Mouse (Mus musculus) cerebellum, adult (tissue): Measurements from ENCODE around the gene Rbm14.

Experiments
- ATAC-seq: cut with Nextera tagmentation; 2 replicates; pipeline ENCODE4 v1.9.2; 2017; ENCODE audit warnings: mild to moderate bottlenecking, moderate library complexity, mixed read lengths; ENCODE audit not compliant: insufficient number of reproducible peaks, low FRiP score, low TSS enrichment

Rbm14 gene

DNA sequence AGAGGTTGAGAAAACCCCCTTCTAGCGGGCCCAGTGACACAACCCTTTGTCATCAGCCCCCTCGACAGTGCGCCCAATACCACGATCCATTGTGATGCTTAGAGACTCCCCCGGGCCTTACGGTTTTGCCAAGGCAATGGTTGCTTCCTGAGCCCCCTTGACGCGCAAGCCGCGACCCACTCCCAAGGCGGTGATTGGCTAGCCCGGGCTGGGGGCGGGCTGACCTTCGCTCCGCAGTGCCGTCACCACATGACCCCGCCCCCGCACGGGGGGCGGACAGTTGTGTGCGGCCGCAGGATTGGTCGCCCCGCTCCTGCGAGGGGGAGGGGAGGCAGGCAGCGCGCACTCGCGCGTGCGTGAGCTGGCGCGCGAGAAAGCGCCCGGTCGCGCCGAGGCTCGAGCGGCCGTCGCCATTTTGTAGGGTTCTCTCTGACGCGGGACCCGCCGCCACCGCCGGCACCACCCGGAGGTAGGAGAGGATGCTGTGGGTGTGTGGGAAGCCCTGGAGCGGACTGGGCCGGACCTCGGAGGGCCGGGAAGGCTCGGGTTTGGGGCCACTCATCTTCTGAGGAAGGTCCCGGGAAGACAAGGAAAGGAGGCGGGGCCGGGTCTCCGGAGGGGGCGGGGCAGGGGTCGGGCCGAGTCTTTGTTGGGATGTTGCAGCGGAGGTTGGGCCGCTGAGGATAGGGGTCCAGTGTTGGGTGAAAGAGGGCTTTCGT, 55.1 kb downstream of the Rbm14 start, which contains the start of gene Rbm4b:
Gene Rbm4b, plus strand, starts transcription at position 305 of the 719 bp plus-strand sequence.
- ATAC-seq: peak; percentile 90

DNA sequence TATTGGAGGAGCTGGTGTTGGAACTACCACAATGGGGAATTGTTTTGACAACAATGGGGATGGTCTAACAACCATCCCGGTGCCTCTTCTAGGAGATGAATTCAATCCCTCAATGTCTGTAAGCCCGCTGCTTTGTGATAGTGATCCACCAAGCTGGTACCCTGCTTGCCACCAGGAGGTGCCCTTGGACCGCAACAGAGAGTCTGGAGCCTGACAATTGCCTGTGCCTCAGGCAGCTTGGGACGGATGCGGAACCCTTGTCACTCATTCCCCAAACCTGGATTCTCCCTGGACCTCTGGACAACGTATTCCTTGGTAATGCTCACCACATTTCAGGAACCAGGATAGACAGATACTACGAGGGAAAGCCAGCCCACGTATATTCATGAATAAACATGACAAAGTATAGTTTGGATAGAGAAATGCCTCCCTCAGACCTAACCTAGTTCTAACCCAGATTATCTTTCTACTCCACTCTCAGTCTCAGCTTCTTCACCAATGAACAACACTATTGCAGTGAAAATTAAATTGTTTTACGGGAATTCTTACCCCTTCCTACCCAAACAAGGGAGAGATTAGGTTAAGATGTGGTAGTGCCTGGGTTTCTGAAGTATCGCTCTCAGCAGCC, 55.8 kb downstream of the Rbm14 start:
- ATAC-seq: peak; percentile 74
